ENCODE assay signal across 11 mouse cellular contexts in the genomic region with DNA sequence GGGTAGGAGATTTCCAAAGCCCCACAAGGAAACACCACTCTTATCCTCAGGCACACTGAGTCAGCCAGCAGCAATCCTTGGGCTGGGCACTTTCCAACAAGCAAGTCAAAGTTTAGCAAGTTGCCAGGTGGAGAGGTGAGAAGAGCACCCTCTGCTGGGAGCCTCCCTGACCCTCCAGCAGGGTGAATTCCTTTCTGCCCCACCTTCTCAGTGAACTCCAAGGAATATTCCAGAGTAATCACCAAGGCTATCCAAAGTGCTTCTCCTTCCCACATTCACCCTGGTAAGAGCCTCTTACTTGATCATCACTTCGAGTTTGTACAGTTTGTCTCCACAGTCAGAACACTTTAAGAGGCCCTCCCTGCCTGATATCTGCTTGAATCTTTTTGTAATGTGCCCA.
A peak's percentile ranks its signal among the peaks of the same experiment; 100 is the strongest.
DNase-seq lines count a peak whose midpoint lies in the region; ATAC-seq and TF ChIP-seq lines count a peak whose summit lies in the region.
"Had no signal": no experiment of that assay in that cellular context is flagged by ENCODE, and none has a peak within 500 bp of the region (broad histone marks: within the 10 kb centered on the region; RNA-seq: fewer than 3 reads in every experiment).

No protein-coding gene starts in this region.

- no peak overlapping the region for H3K4me3 ChIP-seq in heart, postnatal 0 days (ENCODE audit: low read depth, low read length)
- H3K4me3 ChIP-seq in forebrain, postnatal 0 days (ENCODE audit: low read depth, low read length), result no peak overlapping the region
- H3K4me3 ChIP-seq: embryonic facial prominence, embryonic 12.5 days; limb, embryonic 10.5 days; myocyte had no signal

- no peaks in the 10 kb centered on the region for H3K36me3 ChIP-seq in heart, postnatal 0 days (replicated peaks; ENCODE audit: control insufficient read depth, insufficient read depth, low read length)
- H3K36me3 ChIP-seq in forebrain, postnatal 0 days (ENCODE audit: insufficient read depth), result no peaks in the 10 kb centered on the region
- H3K36me3 ChIP-seq: embryonic facial prominence, embryonic 12.5 days; limb, embryonic 10.5 days had no signal

- H3K9me3 ChIP-seq in heart, postnatal 0 days (replicated peaks; ENCODE audit: control insufficient read depth, low read length), result no peaks in the 10 kb centered on the region
- no peaks in the 10 kb centered on the region for H3K9me3 ChIP-seq in forebrain, postnatal 0 days (ENCODE audit: low read length)
- H3K9me3 ChIP-seq: embryonic facial prominence, embryonic 12.5 days; limb, embryonic 10.5 days had no signal

- no peak for DNase-seq in heart, postnatal 0 days (ENCODE audit: low spot score)
- no peak for DNase-seq in heart, postnatal 25 days (ENCODE audit: low spot score)
- DNase-seq in urinary bladder, postnatal 14 days (ENCODE audit: low spot score), result peak; percentile 23
- no peak for DNase-seq in urinary bladder, adult 2 months (ENCODE audit: low spot score)
- peak; percentile 29 to 40 for DNase-seq in kidney, postnatal 25 days
- no peak for DNase-seq in forebrain, postnatal 0 days
- DNase-seq: right cerebral cortex, adult 18-20 months had no signal

- WGBS in heart, postnatal 0 days, result 94% methylated on average over 1 of the region's 1 CpGs
- WGBS in forebrain, postnatal 0 days, result 89% methylated on average over 1 of the region's 1 CpGs

- ATAC-seq in heart, postnatal 0 days (ENCODE audit: insufficient read depth, low read depth), result no peak
- no peak for ATAC-seq in erythroblast, adult 5-6 weeks (replicated peaks; ENCODE audit: low FRiP score, poor library complexity, severe bottlenecking)
- no peak for ATAC-seq in forebrain, postnatal 0 days

- no peak overlapping the region for H3K4me2 ChIP-seq in heart, postnatal 0 days (ENCODE audit: low read depth, low read length)
- H3K4me2 ChIP-seq in forebrain, postnatal 0 days (ENCODE audit: low read depth), result no peak overlapping the region
- H3K4me2 ChIP-seq: embryonic facial prominence, embryonic 12.5 days had no signal

- H3K27me3 ChIP-seq in heart, postnatal 0 days (ENCODE audit: control insufficient read depth, insufficient read depth, low read length), result no peaks in the 10 kb centered on the region
- H3K27me3 ChIP-seq in forebrain, postnatal 0 days (ENCODE audit: insufficient read depth, low read length), result no peaks in the 10 kb centered on the region
- H3K27me3 ChIP-seq: embryonic facial prominence, embryonic 12.5 days had no signal

- no peaks in the 10 kb centered on the region for H3K4me1 ChIP-seq in heart, postnatal 0 days (ENCODE audit: control insufficient read depth, insufficient read depth)
- H3K4me1 ChIP-seq in forebrain, postnatal 0 days (ENCODE audit: insufficient read depth), result no peaks in the 10 kb centered on the region
- H3K4me1 ChIP-seq: embryonic facial prominence, embryonic 12.5 days; limb, embryonic 10.5 days had no signal

- peak; percentile 44 for TF ChIP-seq CTCF in heart, postnatal 0 days (IDR thresholded peaks at IDR 0.05; ENCODE audit: low read depth)
- TF ChIP-seq CTCF in forebrain, postnatal 0 days (IDR thresholded peaks at IDR 0.05; ENCODE audit: low read depth), result no peak; the same call in 1 of the 2 replicates

- intact Hi-C loops in heart, postnatal 25 days (cut with DNase I), result loop anchor here (5.0 kb wide), 1 partner anchor 298 kb away; no protein-coding TSS in a partner anchor

- no peak overlapping the region for H3K9ac ChIP-seq in heart, postnatal 0 days (replicated peaks; ENCODE audit: low read depth, low read length)
- no peak overlapping the region for H3K9ac ChIP-seq in forebrain, postnatal 0 days
- H3K9ac ChIP-seq: embryonic facial prominence, embryonic 12.5 days had no signal

- TF ChIP-seq EP300 in heart, postnatal 0 days (IDR thresholded peaks at IDR 0.05; ENCODE audit: low read depth), result no peak

- H3K27ac ChIP-seq in heart, postnatal 0 days (ENCODE audit: low read depth), result no peak overlapping the region
- H3K27ac ChIP-seq in forebrain, postnatal 0 days (ENCODE audit: low read depth, low read length), result no peak overlapping the region
- H3K27ac ChIP-seq: embryonic facial prominence, embryonic 12.5 days; limb, embryonic 10.5 days had no signal

Comparison
In these comparisons a context has a peak if more than half of its experiments do, and no peak if none do; other contexts are left out.
1. DNase-seq: peak in urinary bladder, postnatal 14 days (single experiment) and kidney, postnatal 25 days (2 of 2); none in heart, postnatal 0 days (single experiment), heart, postnatal 25 days (single experiment), urinary bladder, adult 2 months (single experiment) and forebrain, postnatal 0 days (single experiment).